Mouse (Mus musculus): ENCODE measurements around the gene 9930021J03Rik.

- peak; percentile 12; the same call in 1 of the 2 replicates for TF ChIP-seq POLR2A (IDR thresholded peaks at IDR 0.05; ENCODE audit: low read depth, low read length)
- TF ChIP-seq CTCF (IDR thresholded peaks at IDR 0.05; ENCODE audit: extremely low read depth, insufficient read depth, insufficient read length, insufficient replicate concordance) = no peak
Observed at GRCm38 (mm10) chr19:29805101-29805916, 480 bp downstream of the 9930021J03Rik start.

Measured in spleen, adult 2 months (tissue).